Mouse (Mus musculus) midbrain, postnatal 0 days (tissue): Measurements from ENCODE around the gene St5. TPM values are rescaled to one million over a fixed set of nuclear protein-coding genes. Genes with fewer than 3 reads are reported as not detected.

Experiments
- ATAC-seq: fragments of 200-750 bp; cut with Nextera tagmentation; 2 replicates; pipeline ENCODE4 v1.8.0; 2017; ENCODE audit warnings: moderate number of reproducible peaks, mild to moderate bottlenecking, moderate TSS enrichment, moderate library complexity; ENCODE audit not compliant: low FRiP score
- DNase-seq: peaks from one replicate; pipeline ENCODE4 v3.0.0-alpha.2; 2015; ENCODE audit warnings: low spot score
- H3K27ac ChIP-seq: fragments of 300-500 bp; sonication (generic); 2 replicates; pipeline ENCODE4 v1.5.1; 2014; ENCODE audit warnings: low read depth, mild to moderate bottlenecking, low read length, mixed read lengths
- H3K27me3 ChIP-seq: fragments of 300-500 bp; sonication (generic); 2 replicates; pipeline ENCODE4 v1.6.1; 2014; ENCODE audit warnings: low read length, control low read depth, mixed read lengths; ENCODE audit not compliant: insufficient read depth
- H3K36me3 ChIP-seq: fragments of 300-500 bp; sonication (generic); 2 replicates; pipeline ENCODE4 v1.6.1; 2014; ENCODE audit warnings: low read length, control low read depth, mixed read lengths; ENCODE audit not compliant: insufficient read depth
- H3K4me1 ChIP-seq: fragments of 300-500 bp; sonication (generic); 2 replicates; pipeline ENCODE4 v1.6.1; 2014; ENCODE audit warnings: mild to moderate bottlenecking, control low read depth, antibody characterized with exemption, low read length, mixed read lengths; ENCODE audit not compliant: insufficient read depth
- H3K4me2 ChIP-seq: fragments of 300-500 bp; sonication (generic); 2 replicates; pipeline ENCODE4 v1.6.1; 2014; ENCODE audit warnings: low read depth, mild to moderate bottlenecking, low read length, mixed read lengths; ENCODE audit not compliant: poor library complexity, severe bottlenecking
- H3K4me3 ChIP-seq: fragments of 300-500 bp; sonication (generic); 2 replicates; pipeline ENCODE4 v1.5.1; 2014; ENCODE audit warnings: low read depth, mild to moderate bottlenecking, low read length, moderate library complexity
- H3K9ac ChIP-seq: fragments of 300-500 bp; sonication (generic); replicated peaks from 2 replicates; pipeline ENCODE4 v1.6.1; 2014; ENCODE audit warnings: mild to moderate bottlenecking, low read length, moderate library complexity, mixed read lengths; ENCODE audit not compliant: poor library complexity, severe bottlenecking
- H3K9me3 ChIP-seq: fragments of 300-500 bp; sonication (generic); 2 replicates; pipeline ENCODE4 v1.6.1; 2016; ENCODE audit warnings: low read length, control low read depth
- CTCF ChIP-seq: IDR thresholded peaks from 2 replicates; pipeline ENCODE4 v1.5.1; 2016; ENCODE audit warnings: antibody characterized with exemption, mild to moderate bottlenecking
- WGBS: fragments of 180-500 bp; shearing (Covaris S2); extraction: QIAGEN DNeasy Blood & Tissue Kit; methylation state at CpG from one replicate; pipeline ENCODE4 v1.1.7; 2014; 5-methylcytosine and 5-hydroxymethylcytosine counted together
- polyA plus RNA-seq: library from polyadenylated mRNA; unstranded; fragments of >200 nt; fragmentation: Nextera tagmentation; extraction: Ambion mirVana; gene quantifications from 2 replicates; pipeline ENCODE4 v1.2.1, GENCODE M21; 2015
- total RNA-seq: library from RNA; depleted of rRNA; stranded (reverse); fragments of >200 nt; gene quantifications from 2 replicates; pipeline ENCODE4 v1.2.3, GENCODE M21; 2014

Gene St5
- total and polyA plus RNA-seq, 2 experiments from 2014 or later: 14.4 to 48.3 TPM

GRCm38 (mm10) chr7:109533129-109533528 lies 170.3 kb downstream of the St5 start:
- 87% methylated on average over 4 of the region's 4 CpGs for WGBS
- H3K9me3 ChIP-seq: no peaks in the 10 kb centered on the region
- no peaks in the 10 kb centered on the region for H3K4me1 ChIP-seq
- ATAC-seq (no peak), DNase-seq (no peak)
- H3K36me3 ChIP-seq: peaks cover 11% of the 10 kb centered on the region; the same call in 1 of the 2 replicates
- TF ChIP-seq CTCF: no peak
- H3K27me3 ChIP-seq: no peaks in the 10 kb centered on the region
- H3K27ac ChIP-seq: no peak overlapping the region
- H3K4me3 ChIP-seq: no peak overlapping the region
- no peak overlapping the region for H3K9ac ChIP-seq
- H3K4me2 ChIP-seq: no peak overlapping the region

GRCm38 (mm10) chr7:109532691-109533090 lies 170.7 kb downstream of the St5 start:
- Histone ChIP-seq H3K4me1 (no peaks in the 10 kb centered on the region), H3K9ac (no peak overlapping the region), H3K4me3 (no peak overlapping the region), H3K4me2 (no peak overlapping the region), H3K36me3 (peaks cover 11% of the 10 kb centered on the region; the same call in 1 of the 2 replicates), H3K9me3 (no peaks in the 10 kb centered on the region), H3K27ac (no peak overlapping the region), H3K27me3 (no peaks in the 10 kb centered on the region)
- ATAC-seq (no peak), DNase-seq (no peak)
- 75% methylated on average over 3 of the region's 3 CpGs for WGBS
- TF ChIP-seq CTCF: no peak

- no peak for ATAC-seq
- Histone ChIP-seq H3K9me3 (no peaks in the 10 kb centered on the region), H3K27ac (no peak overlapping the region), H3K4me1 (no peaks in the 10 kb centered on the region), H3K9ac (no peak overlapping the region), H3K27me3 (no peaks in the 10 kb centered on the region), H3K4me3 (no peak overlapping the region), H3K4me2 (no peak overlapping the region), H3K36me3 (peaks cover 13% of the 10 kb centered on the region; the same call in 1 of the 2 replicates)
- no peak for DNase-seq
- TF ChIP-seq CTCF: no peak
- 82% methylated on average over 5 of the region's 5 CpGs for WGBS
Measured at GRCm38 (mm10) chr7:109531501-109531900, 171.9 kb downstream of the St5 start.

GRCm38 (mm10) chr7:109529741-109530140 lies 173.7 kb downstream of the St5 start:
- Histone ChIP-seq H3K4me1 (no peaks in the 10 kb centered on the region), H3K27ac (no peak overlapping the region), H3K9me3 (no peaks in the 10 kb centered on the region), H3K9ac (no peak overlapping the region), H3K27me3 (no peaks in the 10 kb centered on the region), H3K4me2 (no peak overlapping the region), H3K4me3 (no peak overlapping the region), H3K36me3 (peaks cover 28% of the 10 kb centered on the region)
- WGBS: 80% methylated on average over 2 of the region's 2 CpGs
- DNase-seq (no peak), ATAC-seq (no peak)
- no peak for TF ChIP-seq CTCF

- Histone ChIP-seq H3K4me1 (no peaks in the 10 kb centered on the region), H3K4me2 (no peak overlapping the region), H3K4me3 (no peak overlapping the region), H3K27me3 (no peaks in the 10 kb centered on the region), H3K9me3 (no peaks in the 10 kb centered on the region), H3K9ac (no peak overlapping the region), H3K36me3 (peaks cover 35% of the 10 kb centered on the region), H3K27ac (no peak overlapping the region)
- ATAC-seq (peak; percentile 76; the same call in 1 of the 2 replicates), DNase-seq (peak; percentile 65)
- 13% methylated on average over 3 of the region's 3 CpGs for WGBS
- TF ChIP-seq CTCF: peak; percentile 84
Measured at GRCm38 (mm10) chr7:109528356-109528755, 175.0 kb downstream of the St5 start.

GRCm38 (mm10) chr7:109527536-109527935 lies 175.9 kb downstream of the St5 start:
- Histone ChIP-seq H3K27me3 (no peaks in the 10 kb centered on the region), H3K9me3 (no peaks in the 10 kb centered on the region), H3K27ac (no peak overlapping the region), H3K36me3 (peaks cover 43% of the 10 kb centered on the region), H3K4me1 (no peaks in the 10 kb centered on the region), H3K4me2 (no peak overlapping the region), H3K9ac (no peak overlapping the region), H3K4me3 (no peak overlapping the region)
- ATAC-seq (no peak), DNase-seq (no peak)
- 77% methylated on average over 3 of the region's 3 CpGs for WGBS
- no peak for TF ChIP-seq CTCF
